In genomic region chr10:41520410-41520673, GRCm38 (mm10) we compare ENCODE assay signal across 7 mouse cellular contexts. TPM values are rescaled to one million over a fixed set of nuclear protein-coding genes. Genes with fewer than 3 reads are reported as not detected.
A peak's percentile ranks its signal among the peaks of the same experiment; 100 is the strongest.
DNase-seq lines count a peak whose midpoint lies in the region; ATAC-seq and TF ChIP-seq lines count a peak whose summit lies in the region.

No protein-coding gene starts in this region.

- peak overlapping the region; percentile 89; the same call in 1 of the 2 replicates for H3K9ac ChIP-seq in forebrain, embryonic 12.5 days
- peak overlapping the region; percentile 93 for H3K9ac ChIP-seq in limb, embryonic 14.5 days (ENCODE audit: low read depth, low read length, severe bottlenecking)
- peak overlapping the region; percentile 97 for H3K9ac ChIP-seq in stomach, embryonic 16.5 days (ENCODE audit: low read length)

- peaks cover 45% of the 10 kb centered on the region for H3K4me1 ChIP-seq in megakaryocyte, embryonic 14.5 days
- peaks cover 26% of the 10 kb centered on the region for H3K4me1 ChIP-seq in forebrain, embryonic 12.5 days
- peaks cover 26% of the 10 kb centered on the region for H3K4me1 ChIP-seq in limb, embryonic 14.5 days (ENCODE audit: control insufficient read depth, insufficient read depth, low read length)
- peaks cover 20% of the 10 kb centered on the region for H3K4me1 ChIP-seq in stomach, embryonic 16.5 days (ENCODE audit: control insufficient read depth, insufficient read depth, low read length)

- H3K27me3 ChIP-seq in megakaryocyte, embryonic 14.5 days (replicated peaks): no peaks in the 10 kb centered on the region
- H3K27me3 ChIP-seq in forebrain, embryonic 12.5 days: no peaks in the 10 kb centered on the region
- H3K27me3 ChIP-seq in limb, embryonic 14.5 days (ENCODE audit: control insufficient read depth, insufficient read depth, low read length): no peaks in the 10 kb centered on the region
- H3K27me3 ChIP-seq in stomach, embryonic 16.5 days (ENCODE audit: control insufficient read depth, insufficient read depth, low read length): no peaks in the 10 kb centered on the region

- peak overlapping the region; percentile 97; the same call in 1 of the 2 replicates for H3K27ac ChIP-seq in forebrain, embryonic 12.5 days
- H3K27ac ChIP-seq in limb, embryonic 14.5 days (replicated peaks; ENCODE audit: low read depth, low read length): 0 out of 2 replicates have a peak overlapping the region, but pooled peaks have one; percentile 98
- H3K27ac ChIP-seq in stomach, embryonic 16.5 days (ENCODE audit: low read length): no peak overlapping the region

- peaks cover 18% of the 10 kb centered on the region for H3K36me3 ChIP-seq in megakaryocyte, embryonic 14.5 days (replicated peaks; ENCODE audit: low read length)
- H3K36me3 ChIP-seq in forebrain, embryonic 12.5 days (replicated peaks): peaks cover 13% of the 10 kb centered on the region
- peaks cover 23% of the 10 kb centered on the region for H3K36me3 ChIP-seq in limb, embryonic 14.5 days (ENCODE audit: control insufficient read depth, insufficient read depth, low read length)
- H3K36me3 ChIP-seq in stomach, embryonic 16.5 days (ENCODE audit: control insufficient read depth, insufficient read depth, low read length): 0 out of 2 replicates have a peak, but pooled peaks cover 3% of the 10 kb centered on the region

- DNase-seq in limb, embryonic 14.5 days (ENCODE audit: low spot score): no peak
- DNase-seq in right cerebral cortex, adult 18-20 months: no peak
- no peak for DNase-seq in left cerebral cortex, postnatal 10 days (ENCODE audit: extremely low spot score in 1 of 2, low spot score in 2 of 2)

- H3K4me3 ChIP-seq in megakaryocyte, embryonic 14.5 days (replicated peaks): peak overlapping the region; percentile 99
- H3K4me3 ChIP-seq in forebrain, embryonic 12.5 days (replicated peaks): peak overlapping the region; percentile 95
- peak overlapping the region; percentile 96 for H3K4me3 ChIP-seq in limb, embryonic 14.5 days (replicated peaks; ENCODE audit: low read length)
- H3K4me3 ChIP-seq in stomach, embryonic 16.5 days (replicated peaks; ENCODE audit: low read length): peak overlapping the region; percentile 97

- no peak for TF ChIP-seq POLR2A in limb, embryonic 14.5 days (IDR thresholded peaks at IDR 0.05; ENCODE audit: borderline replicate concordance, extremely low read depth, insufficient read depth, insufficient read length)

- no peaks in the 10 kb centered on the region for H3K9me3 ChIP-seq in megakaryocyte, embryonic 14.5 days
- no peaks in the 10 kb centered on the region for H3K9me3 ChIP-seq in forebrain, embryonic 12.5 days
- no peaks in the 10 kb centered on the region for H3K9me3 ChIP-seq in limb, embryonic 14.5 days (ENCODE audit: control insufficient read depth, low read length)
- no peaks in the 10 kb centered on the region for H3K9me3 ChIP-seq in stomach, embryonic 16.5 days (replicated peaks; ENCODE audit: control insufficient read depth, low read length)

- intact Hi-C loops in left cerebral cortex, postnatal 10 days (cut with DNase I): no loop called here

- WGBS in forebrain, embryonic 12.5 days: 5% methylated on average over 5 of the region's 5 CpGs
- 4% methylated on average over 5 of the region's 5 CpGs for WGBS in limb, embryonic 14.5 days
- 2% methylated on average over 5 of the region's 5 CpGs for WGBS in stomach, embryonic 16.5 days

- H3K4me2 ChIP-seq in forebrain, embryonic 12.5 days: peak overlapping the region; percentile 63
- peak overlapping the region; percentile 69 for H3K4me2 ChIP-seq in limb, embryonic 14.5 days (replicated peaks; ENCODE audit: low read depth, low read length, severe bottlenecking)
- H3K4me2 ChIP-seq in stomach, embryonic 16.5 days (ENCODE audit: low read depth, low read length): peak overlapping the region; percentile 88

- ATAC-seq in megakaryocyte, adult 5-6 weeks (ENCODE audit: poor library complexity, severe bottlenecking): no peak
- ATAC-seq in forebrain, embryonic 12.5 days (ENCODE audit: low FRiP score): no peak
- no peak for ATAC-seq in limb, embryonic 14.5 days (ENCODE audit: low FRiP score, low read depth)
- no peak for ATAC-seq in stomach, embryonic 16.5 days (ENCODE audit: insufficient read depth, low FRiP score)

RNA-seq across cellular contexts. Expression of gene Cd164, which starts 1.1 kb away (rescaled TPM):
- polyA plus RNA-seq in megakaryocyte, embryonic 14.5 days (2012; ENCODE audit: insufficient read depth, low replicate concordance): 56.7 and 184 TPM in 2 replicates
- total RNA-seq in megakaryocyte, adult 5-6 weeks (2015): 161 and 188 TPM in 2 replicates
- 115 and 135 TPM in 2 replicates for total RNA-seq in megakaryocyte, adult 5-6 weeks (2017)
- polyA plus RNA-seq in forebrain, embryonic 12.5 days (2016; fragmentation: Nextera tagmentation; extraction: Ambion mirVana): 104 and 110 TPM in 2 replicates
- polyA plus RNA-seq in limb, embryonic 14.5 days (2012; rRNA removed): 160 and 192 TPM in 2 replicates
- 200 and 209 TPM in 2 replicates for polyA plus RNA-seq in limb, embryonic 14.5 days (2014; fragmentation: Nextera tagmentation; extraction: Ambion mirVana)
- polyA plus RNA-seq in stomach, embryonic 16.5 days (2015; fragmentation: Nextera tagmentation; extraction: Ambion mirVana): 173 and 181 TPM in 2 replicates
- 10 to 100 TPM; 43.7 to 53.2 TPM for total RNA-seq in left cerebral cortex, postnatal 10 days (2021)

RNA-seq across cellular contexts. Expression of gene Ppil6, which starts 30.1 kb away (rescaled TPM):
- not detected in 2 replicates for polyA plus RNA-seq in megakaryocyte, embryonic 14.5 days (2012; ENCODE audit: insufficient read depth, low replicate concordance)
- 1.2 and 1.3 TPM in 2 replicates for total RNA-seq in megakaryocyte, adult 5-6 weeks (2015)
- total RNA-seq in megakaryocyte, adult 5-6 weeks (2017): not detected in 2 replicates
- 1.1 and 1.7 TPM in 2 replicates for polyA plus RNA-seq in forebrain, embryonic 12.5 days (2016; fragmentation: Nextera tagmentation; extraction: Ambion mirVana)
- 0.29 and 0.58 TPM in 2 replicates for polyA plus RNA-seq in limb, embryonic 14.5 days (2012; rRNA removed)
- 0.52 and 1.1 TPM in 2 replicates for polyA plus RNA-seq in limb, embryonic 14.5 days (2014; fragmentation: Nextera tagmentation; extraction: Ambion mirVana)
- 1.1 and 1.6 TPM in 2 replicates for polyA plus RNA-seq in stomach, embryonic 16.5 days (2015; fragmentation: Nextera tagmentation; extraction: Ambion mirVana)
- 1 to 10 TPM; 6.2 to 7.3 TPM for total RNA-seq in left cerebral cortex, postnatal 10 days (2021)

RNA-seq across cellular contexts. Expression of gene Smpd2, which starts 30.2 kb away (rescaled TPM):
- 9.3 and 13.7 TPM in 2 replicates for polyA plus RNA-seq in megakaryocyte, embryonic 14.5 days (2012; ENCODE audit: insufficient read depth, low replicate concordance)
- total RNA-seq in megakaryocyte, adult 5-6 weeks (2015): 9.4 and 14.3 TPM in 2 replicates
- 10.9 and 11.3 TPM in 2 replicates for total RNA-seq in megakaryocyte, adult 5-6 weeks (2017)
- polyA plus RNA-seq in forebrain, embryonic 12.5 days (2016; fragmentation: Nextera tagmentation; extraction: Ambion mirVana): 52.2 and 52.3 TPM in 2 replicates
- polyA plus RNA-seq in limb, embryonic 14.5 days (2012; rRNA removed): 75.2 and 86.8 TPM in 2 replicates
- 46.2 and 49.8 TPM in 2 replicates for polyA plus RNA-seq in limb, embryonic 14.5 days (2014; fragmentation: Nextera tagmentation; extraction: Ambion mirVana)
- 55.9 and 58.8 TPM in 2 replicates for polyA plus RNA-seq in stomach, embryonic 16.5 days (2015; fragmentation: Nextera tagmentation; extraction: Ambion mirVana)
- 10 to 100 TPM; 17.2 to 18.8 TPM for total RNA-seq in left cerebral cortex, postnatal 10 days (2021)

RNA-seq across cellular contexts. Expression of gene Mical1, which starts 44.2 kb away (rescaled TPM):
- 4.7 and 17.3 TPM in 2 replicates for polyA plus RNA-seq in megakaryocyte, embryonic 14.5 days (2012; ENCODE audit: insufficient read depth, low replicate concordance)
- total RNA-seq in megakaryocyte, adult 5-6 weeks (2015): 48.0 and 57.5 TPM in 2 replicates
- total RNA-seq in megakaryocyte, adult 5-6 weeks (2017): 59.9 and 60.7 TPM in 2 replicates
- polyA plus RNA-seq in forebrain, embryonic 12.5 days (2016; fragmentation: Nextera tagmentation; extraction: Ambion mirVana): 48.8 and 50.3 TPM in 2 replicates
- polyA plus RNA-seq in limb, embryonic 14.5 days (2012; rRNA removed): 53.8 and 66.0 TPM in 2 replicates
- polyA plus RNA-seq in limb, embryonic 14.5 days (2014; fragmentation: Nextera tagmentation; extraction: Ambion mirVana): 39.5 and 40.2 TPM in 2 replicates
- 35.7 and 36.5 TPM in 2 replicates for polyA plus RNA-seq in stomach, embryonic 16.5 days (2015; fragmentation: Nextera tagmentation; extraction: Ambion mirVana)
- total RNA-seq in left cerebral cortex, postnatal 10 days (2021): 10 to 100 TPM; 32.7 to 36.5 TPM
